Mouse (Mus musculus): ENCODE measurements at regions not wholly inside any gene's neighbourhood (a gene's known extent, or its start where the extent isn't known, plus 50 kb on each side); places are given as distances from the start of the nearest gene placed in this dataset.

DNA sequence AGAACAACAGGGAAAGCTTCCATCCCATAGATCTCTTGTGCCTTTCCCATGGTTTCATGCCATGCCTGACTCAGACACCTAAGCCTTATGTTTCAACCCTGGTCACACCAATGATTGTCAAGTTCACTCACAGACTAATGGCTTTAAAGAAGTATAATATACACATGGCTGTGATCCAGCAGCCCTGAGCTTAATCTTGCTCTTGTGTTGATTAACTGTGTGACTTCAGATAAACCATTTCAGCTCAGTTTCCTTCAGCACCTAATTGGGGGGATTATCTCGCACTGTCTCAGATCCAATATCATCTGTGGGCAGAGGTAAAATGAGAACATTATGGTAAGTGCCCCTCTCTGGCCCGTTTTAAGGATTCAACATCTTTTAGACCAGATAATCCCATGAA, 223.9 kb upstream of the Pard3b start:
- Histone ChIP-seq H3K4me3 (ENCODE audit: low read depth, low read length) (no peak overlapping the region), H3K4me1 (ENCODE audit: control insufficient read depth, insufficient read depth) (no peaks in the 10 kb centered on the region), H3K36me3 (replicated peaks; ENCODE audit: control insufficient read depth, insufficient read depth, low read length) (no peaks in the 10 kb centered on the region), H3K4me2 (ENCODE audit: low read depth, low read length) (no peak overlapping the region), H3K9me3 (replicated peaks; ENCODE audit: control insufficient read depth, low read length) (no peaks in the 10 kb centered on the region), H3K9ac (replicated peaks; ENCODE audit: low read depth, low read length) (no peak overlapping the region), H3K27me3 (ENCODE audit: control insufficient read depth, insufficient read depth, low read length) (no peaks in the 10 kb centered on the region), H3K27ac (ENCODE audit: low read depth) (no peak overlapping the region)
- ATAC-seq (ENCODE audit: insufficient read depth, low read depth): no peak
- 43% methylated on average over 2 of the region's 2 CpGs for WGBS
- TF ChIP-seq EP300 (IDR thresholded peaks at IDR 0.05; ENCODE audit: low read depth) (no peak), CTCF (IDR thresholded peaks at IDR 0.05; ENCODE audit: low read depth) (no peak)
- DNase-seq (ENCODE audit: low spot score): no peak

DNA sequence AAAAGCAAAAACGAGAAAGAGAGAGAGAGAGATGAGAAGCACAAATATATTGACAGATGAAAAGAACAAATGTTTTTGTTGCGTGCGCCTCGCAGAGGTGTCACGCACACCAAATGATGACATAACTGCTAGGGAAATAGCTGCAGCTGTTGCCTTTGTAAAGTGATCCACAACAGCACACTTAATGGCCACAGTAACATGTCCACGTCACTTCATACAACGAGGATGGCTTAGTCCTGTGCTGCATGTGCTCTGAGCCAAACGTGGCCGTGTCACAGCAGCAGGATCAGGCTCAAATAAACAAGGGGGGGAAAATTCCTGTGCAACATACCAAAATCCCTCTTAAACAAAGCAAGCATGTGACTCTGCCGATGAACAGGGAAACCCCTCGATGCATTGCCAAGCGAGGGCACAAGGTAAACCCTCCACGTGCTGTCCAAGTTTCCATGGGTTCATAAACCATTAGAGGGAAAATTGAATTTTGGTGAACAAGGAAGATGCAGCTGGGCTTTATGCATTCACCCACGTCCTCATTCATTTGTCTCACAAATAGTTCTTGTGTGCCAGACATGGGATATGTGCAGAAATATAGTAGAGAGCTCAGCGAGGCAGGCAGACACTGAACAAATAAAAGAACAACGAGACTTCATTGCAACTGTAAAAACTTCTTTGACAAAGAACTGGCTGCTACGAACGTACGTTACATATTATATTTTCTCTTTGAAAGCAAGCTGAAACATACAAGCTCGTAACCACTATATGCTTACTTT, 223.0 kb upstream of the Pard3b start:
- H3K36me3 ChIP-seq (replicated peaks; ENCODE audit: control insufficient read depth, insufficient read depth, low read length): no peaks in the 10 kb centered on the region
- H3K9ac ChIP-seq (replicated peaks; ENCODE audit: low read depth, low read length): no peak overlapping the region
- no peak overlapping the region for H3K4me2 ChIP-seq (ENCODE audit: low read depth, low read length)
- no peak for ATAC-seq (ENCODE audit: insufficient read depth, low read depth)
- TF ChIP-seq EP300 (IDR thresholded peaks at IDR 0.05; ENCODE audit: low read depth) (no peak), CTCF (IDR thresholded peaks at IDR 0.05; ENCODE audit: low read depth) (no peak)
- no peak for DNase-seq (ENCODE audit: low spot score)
- 78% methylated on average over 20 of the region's 20 CpGs for WGBS
- H3K27me3 ChIP-seq (ENCODE audit: control insufficient read depth, insufficient read depth, low read length): no peaks in the 10 kb centered on the region
- H3K4me3 ChIP-seq (ENCODE audit: low read depth, low read length): no peak overlapping the region
- H3K27ac ChIP-seq (ENCODE audit: low read depth): no peak overlapping the region
- H3K9me3 ChIP-seq (replicated peaks; ENCODE audit: control insufficient read depth, low read length): no peaks in the 10 kb centered on the region
- no peaks in the 10 kb centered on the region for H3K4me1 ChIP-seq (ENCODE audit: control insufficient read depth, insufficient read depth)

DNA sequence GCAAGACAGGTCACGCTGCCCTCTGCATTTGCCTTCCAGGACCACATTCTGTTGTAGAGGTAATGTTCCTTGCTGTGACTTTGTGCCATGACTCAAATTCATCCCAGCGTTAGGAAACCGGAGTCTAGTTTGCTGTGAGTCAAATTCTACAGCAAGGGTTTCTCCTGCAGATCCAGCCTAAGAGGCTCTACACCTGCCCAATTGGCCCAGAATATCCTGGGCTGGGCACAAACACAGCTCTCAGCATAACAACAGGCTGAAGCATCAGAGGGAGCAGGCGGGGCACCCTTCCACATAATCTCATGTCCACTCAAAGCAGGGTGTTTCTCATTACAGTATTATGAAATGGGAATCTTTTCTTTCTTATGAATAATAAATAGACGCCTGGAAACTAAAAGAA, 220.2 kb upstream of the Pard3b start:
- no peaks in the 10 kb centered on the region for H3K4me1 ChIP-seq (ENCODE audit: control insufficient read depth, insufficient read depth)
- H3K4me3 ChIP-seq (ENCODE audit: low read depth, low read length): no peak overlapping the region
- ATAC-seq (ENCODE audit: insufficient read depth, low read depth): no peak
- H3K9ac ChIP-seq (replicated peaks; ENCODE audit: low read depth, low read length): no peak overlapping the region
- no peak overlapping the region for H3K27ac ChIP-seq (ENCODE audit: low read depth)
- TF ChIP-seq EP300 (IDR thresholded peaks at IDR 0.05; ENCODE audit: low read depth) (no peak), CTCF (IDR thresholded peaks at IDR 0.05; ENCODE audit: low read depth) (no peak)
- no peak for DNase-seq (ENCODE audit: low spot score)
- no peaks in the 10 kb centered on the region for H3K27me3 ChIP-seq (ENCODE audit: control insufficient read depth, insufficient read depth, low read length)
- H3K4me2 ChIP-seq (ENCODE audit: low read depth, low read length): no peak overlapping the region
- no peaks in the 10 kb centered on the region for H3K9me3 ChIP-seq (replicated peaks; ENCODE audit: control insufficient read depth, low read length)
- 68% methylated on average over 5 of the region's 5 CpGs for WGBS
- H3K36me3 ChIP-seq (replicated peaks; ENCODE audit: control insufficient read depth, insufficient read depth, low read length): no peaks in the 10 kb centered on the region

DNA sequence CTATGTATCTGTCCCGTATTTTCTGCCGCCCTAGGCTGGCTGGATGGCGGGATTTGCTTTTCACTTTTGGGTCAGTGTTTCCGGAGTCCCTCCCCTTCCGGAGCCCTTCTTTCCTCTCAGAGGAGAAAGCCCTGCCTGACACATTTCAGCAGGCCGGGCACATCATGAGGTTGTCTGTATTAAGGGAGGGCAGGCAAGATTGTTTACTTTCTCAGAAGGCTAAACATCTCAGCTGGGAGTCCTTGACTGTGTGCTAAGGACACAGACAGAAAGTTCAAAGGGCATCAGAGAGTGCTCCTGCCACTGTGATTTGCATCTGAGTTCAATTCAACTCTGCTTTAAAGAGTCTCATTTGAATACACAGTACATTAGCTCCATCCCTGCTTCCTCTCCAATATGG, 218.8 kb upstream of the Pard3b start:
- no peak overlapping the region for H3K4me3 ChIP-seq (ENCODE audit: low read depth, low read length)
- no peak for ATAC-seq (ENCODE audit: insufficient read depth, low read depth)

DNA sequence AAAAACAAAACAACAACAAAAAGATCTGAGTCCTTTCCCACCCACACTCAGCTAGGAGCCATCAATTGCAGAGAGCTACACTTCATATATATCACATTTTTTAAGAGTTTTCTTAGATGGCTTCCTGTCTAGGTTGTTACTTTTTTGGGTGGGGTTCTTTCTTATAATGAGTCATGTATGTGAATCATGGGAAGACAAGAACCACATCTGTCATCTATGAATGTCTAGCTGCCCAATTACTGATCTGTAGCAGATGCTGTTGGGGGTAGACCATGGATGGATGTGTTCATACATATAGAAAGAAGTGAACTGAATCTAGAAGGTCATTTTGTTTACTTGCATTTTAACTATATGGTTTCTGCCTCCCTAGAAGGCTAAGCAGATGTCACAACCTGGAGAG, 215.4 kb upstream of the Pard3b start:
- Histone ChIP-seq H3K4me3 (ENCODE audit: low read depth, low read length) (no peak overlapping the region), H3K27me3 (ENCODE audit: control insufficient read depth, insufficient read depth, low read length) (no peaks in the 10 kb centered on the region), H3K36me3 (replicated peaks; ENCODE audit: control insufficient read depth, insufficient read depth, low read length) (no peaks in the 10 kb centered on the region), H3K4me1 (ENCODE audit: control insufficient read depth, insufficient read depth) (no peaks in the 10 kb centered on the region), H3K9me3 (replicated peaks; ENCODE audit: control insufficient read depth, low read length) (no peaks in the 10 kb centered on the region), H3K27ac (ENCODE audit: low read depth) (no peak overlapping the region), H3K4me2 (ENCODE audit: low read depth, low read length) (no peak overlapping the region), H3K9ac (replicated peaks; ENCODE audit: low read depth, low read length) (no peak overlapping the region)
- ATAC-seq (ENCODE audit: insufficient read depth, low read depth): no peak
- no peak for DNase-seq (ENCODE audit: low spot score)
- TF ChIP-seq EP300 (IDR thresholded peaks at IDR 0.05; ENCODE audit: low read depth): no peak

More for the DNA sequence above, 218.8 kb upstream of the Pard3b start:
- Histone ChIP-seq H3K4me2 (ENCODE audit: low read depth, low read length) (no peak overlapping the region), H3K27ac (ENCODE audit: low read depth) (no peak overlapping the region), H3K9ac (replicated peaks; ENCODE audit: low read depth, low read length) (no peak overlapping the region), H3K27me3 (ENCODE audit: control insufficient read depth, insufficient read depth, low read length) (no peaks in the 10 kb centered on the region), H3K9me3 (replicated peaks; ENCODE audit: control insufficient read depth, low read length) (no peaks in the 10 kb centered on the region), H3K4me1 (ENCODE audit: control insufficient read depth, insufficient read depth) (no peaks in the 10 kb centered on the region), H3K36me3 (replicated peaks; ENCODE audit: control insufficient read depth, insufficient read depth, low read length) (no peaks in the 10 kb centered on the region)
- DNase-seq (ENCODE audit: low spot score): no peak
- TF ChIP-seq EP300 (IDR thresholded peaks at IDR 0.05; ENCODE audit: low read depth): no peak
- TF ChIP-seq CTCF (IDR thresholded peaks at IDR 0.05; ENCODE audit: low read depth): no peak
- WGBS: 61% methylated on average over 6 of the region's 6 CpGs
